Mouse (Mus musculus) limb, embryonic 10.5 days (tissue): ENCODE measurements at regions not wholly inside any gene's neighbourhood (a gene's known extent, or its start where the extent isn't known, plus 50 kb on each side); places are given as distances from the start of the nearest gene placed in this dataset.

Experiments
- DNase-seq: peaks from one replicate; pipeline ENCODE4 v3.0.0-alpha.2; 2017; ENCODE audit warnings: low spot score
- H3K27ac ChIP-seq: fragments of 300-500 bp; sonication (generic); 2 replicates; pipeline ENCODE4 v1.5.1; 2016; ENCODE audit warnings: mild to moderate bottlenecking
- H3K27me3 ChIP-seq: fragments of 300-500 bp; sonication (generic); 2 replicates; pipeline ENCODE4 v1.6.1; 2016; ENCODE audit warnings: low read depth, mild to moderate bottlenecking; ENCODE audit not compliant: poor library complexity, severe bottlenecking
- H3K36me3 ChIP-seq: fragments of 300-500 bp; sonication (generic); 2 replicates; pipeline ENCODE4 v1.6.1; 2016; ENCODE audit warnings: mild to moderate bottlenecking, moderate library complexity
- H3K4me1 ChIP-seq: fragments of 300-500 bp; sonication (generic); 2 replicates; pipeline ENCODE4 v1.6.1; 2016
- H3K4me3 ChIP-seq: fragments of 300-500 bp; sonication (generic); 2 replicates; pipeline ENCODE4 v1.5.1; 2016; ENCODE audit warnings: mild to moderate bottlenecking, moderate library complexity
- H3K9me3 ChIP-seq: fragments of 300-500 bp; sonication (generic); replicated peaks from 2 replicates; pipeline ENCODE4 v1.6.1; 2016; ENCODE audit warnings: mild to moderate bottlenecking
- WGBS: fragments of 180-500 bp; shearing (Covaris S2); methylation state at CpG from one replicate; pipeline ENCODE4 v1.1.7; 2016; 5-methylcytosine and 5-hydroxymethylcytosine counted together

GRCm38 (mm10) chr9:59134171-59135041 is 98.2 kb upstream of the Neo1 start:
- WGBS: 30% methylated on average over 15 of the region's 15 CpGs
- H3K9me3 ChIP-seq: no peaks in the 10 kb centered on the region
- DNase-seq: peak; percentile 68
- H3K4me1 ChIP-seq: peaks cover 32% of the 10 kb centered on the region
- H3K27me3 ChIP-seq: 0 out of 2 replicates have a peak, but pooled peaks cover 3% of the 10 kb centered on the region
- peak overlapping the region; percentile 81 for H3K27ac ChIP-seq
- peak overlapping the region; percentile 20; the same call in 1 of the 2 replicates for H3K4me3 ChIP-seq
- no peaks in the 10 kb centered on the region for H3K36me3 ChIP-seq

- H3K27me3 ChIP-seq: 0 out of 2 replicates have a peak, but pooled peaks cover 3% of the 10 kb centered on the region
- H3K4me3 ChIP-seq: no peak overlapping the region
- peaks cover 16% of the 10 kb centered on the region for H3K4me1 ChIP-seq
- H3K9me3 ChIP-seq: no peaks in the 10 kb centered on the region
- DNase-seq: no peak
- H3K36me3 ChIP-seq: no peaks in the 10 kb centered on the region
- H3K27ac ChIP-seq: no peak overlapping the region
- WGBS: 88% methylated on average over 9 of the region's 9 CpGs
These were observed 93.6 kb upstream of the Neo1 start for GRCm38 (mm10) chr9:59129699-59130340.

- 90% methylated on average over 1 of the region's 1 CpGs for WGBS
- no peak overlapping the region for H3K27ac ChIP-seq
- peaks cover 10% of the 10 kb centered on the region for H3K4me1 ChIP-seq
- DNase-seq: no peak
- H3K4me3 ChIP-seq: no peak overlapping the region
- H3K36me3 ChIP-seq: no peaks in the 10 kb centered on the region
- H3K9me3 ChIP-seq: no peaks in the 10 kb centered on the region
- H3K27me3 ChIP-seq: 0 out of 2 replicates have a peak, but pooled peaks cover 3% of the 10 kb centered on the region
These were observed 93.0 kb upstream of the Neo1 start for GRCm38 (mm10) chr9:59129252-59129651.

- 90% methylated on average over 2 of the region's 2 CpGs for WGBS
- Histone ChIP-seq H3K9me3 (no peaks in the 10 kb centered on the region), H3K4me1 (no peaks in the 10 kb centered on the region), H3K36me3 (no peaks in the 10 kb centered on the region), H3K27ac (no peak overlapping the region), H3K4me3 (no peak overlapping the region), H3K27me3 (no peaks in the 10 kb centered on the region)
- DNase-seq: no peak
These were observed 91.8 kb upstream of the Neo1 start for GRCm38 (mm10) chr9:59128023-59128422.

- H3K9me3 ChIP-seq: no peaks in the 10 kb centered on the region
- H3K4me3 ChIP-seq: no peak overlapping the region
- DNase-seq: no peak
- no peaks in the 10 kb centered on the region for H3K4me1 ChIP-seq
- no peak overlapping the region for H3K27ac ChIP-seq
- WGBS: 92% methylated on average over 6 of the region's 6 CpGs
- no peaks in the 10 kb centered on the region for H3K27me3 ChIP-seq
- no peaks in the 10 kb centered on the region for H3K36me3 ChIP-seq
These were observed 89.6 kb upstream of the Neo1 start for GRCm38 (mm10) chr9:59125886-59126285.

- no peak for DNase-seq
- Histone ChIP-seq H3K36me3 (no peaks in the 10 kb centered on the region), H3K4me3 (no peak overlapping the region), H3K4me1 (no peaks in the 10 kb centered on the region), H3K27me3 (no peaks in the 10 kb centered on the region), H3K9me3 (no peaks in the 10 kb centered on the region), H3K27ac (no peak overlapping the region)
- 82% methylated on average over 2 of the region's 2 CpGs for WGBS
These were observed 80.3 kb upstream of the Neo1 start for GRCm38 (mm10) chr9:59116561-59116960.

GRCm38 (mm10) chr9:59113859-59114258 is 77.6 kb upstream of the Neo1 start:
- no peak for DNase-seq
- Histone ChIP-seq H3K27me3 (no peaks in the 10 kb centered on the region), H3K27ac (no peak overlapping the region), H3K36me3 (no peaks in the 10 kb centered on the region), H3K4me3 (no peak overlapping the region), H3K9me3 (no peaks in the 10 kb centered on the region), H3K4me1 (no peaks in the 10 kb centered on the region)
- WGBS: 82% methylated on average over 4 of the region's 4 CpGs

GRCm38 (mm10) chr9:59099738-59100137 is 63.5 kb upstream of the Neo1 start:
- no peak overlapping the region for H3K27ac ChIP-seq
- H3K4me1 ChIP-seq: peaks cover 16% of the 10 kb centered on the region
- WGBS: 74% methylated on average over 5 of the region's 5 CpGs
- H3K36me3 ChIP-seq: no peaks in the 10 kb centered on the region
- no peak overlapping the region for H3K4me3 ChIP-seq
- no peaks in the 10 kb centered on the region for H3K9me3 ChIP-seq
- no peak for DNase-seq
- H3K27me3 ChIP-seq: no peaks in the 10 kb centered on the region

- Histone ChIP-seq H3K4me1 (peaks cover 25% of the 10 kb centered on the region), H3K9me3 (no peaks in the 10 kb centered on the region), H3K4me3 (no peak overlapping the region), H3K27ac (0 out of 2 replicates have a peak overlapping the region, but pooled peaks have one; percentile 42), H3K27me3 (no peaks in the 10 kb centered on the region), H3K36me3 (no peaks in the 10 kb centered on the region)
- no peak for DNase-seq
- 60% methylated on average over 4 of the region's 4 CpGs for WGBS
These were observed 61.3 kb upstream of the Neo1 start for GRCm38 (mm10) chr9:59097564-59097963.

- no peaks in the 10 kb centered on the region for H3K36me3 ChIP-seq
- 0 out of 2 replicates have a peak overlapping the region, but pooled peaks have one; percentile 21 for H3K27ac ChIP-seq
- no peaks in the 10 kb centered on the region for H3K27me3 ChIP-seq
- H3K4me1 ChIP-seq: peaks cover 25% of the 10 kb centered on the region
- DNase-seq: no peak
- WGBS: 74% methylated on average over 12 of the region's 12 CpGs
- H3K9me3 ChIP-seq: no peaks in the 10 kb centered on the region
- H3K4me3 ChIP-seq: no peak overlapping the region
These were observed 60.5 kb upstream of the Neo1 start for GRCm38 (mm10) chr9:59096551-59097268.

GRCm38 (mm10) chr9:59095626-59096025 is 59.4 kb upstream of the Neo1 start:
- peaks cover 25% of the 10 kb centered on the region for H3K4me1 ChIP-seq
- H3K4me3 ChIP-seq: no peak overlapping the region
- H3K36me3 ChIP-seq: no peaks in the 10 kb centered on the region
- H3K9me3 ChIP-seq: no peaks in the 10 kb centered on the region
- no peaks in the 10 kb centered on the region for H3K27me3 ChIP-seq
- no peak for DNase-seq
- no peak overlapping the region for H3K27ac ChIP-seq
- WGBS: 77% methylated on average over 7 of the region's 7 CpGs

GRCm38 (mm10) chr9:59094106-59094505 is 57.9 kb upstream of the Neo1 start:
- WGBS: 73% methylated on average over 4 of the region's 4 CpGs
- Histone ChIP-seq H3K4me1 (peaks cover 25% of the 10 kb centered on the region), H3K4me3 (no peak overlapping the region), H3K9me3 (no peaks in the 10 kb centered on the region), H3K27me3 (no peaks in the 10 kb centered on the region), H3K36me3 (no peaks in the 10 kb centered on the region), H3K27ac (no peak overlapping the region)
- DNase-seq: no peak

- WGBS: 96% methylated on average over 3 of the region's 3 CpGs
- no peak for DNase-seq
These were observed 54.9 kb upstream of the Neo1 start for GRCm38 (mm10) chr9:59091179-59091578.

More at GRCm38 (mm10) chr9:59091179-59091578, 54.9 kb upstream of the Neo1 start:
- Histone ChIP-seq H3K27ac (no peak overlapping the region), H3K4me1 (peaks cover 26% of the 10 kb centered on the region), H3K9me3 (no peaks in the 10 kb centered on the region), H3K27me3 (no peaks in the 10 kb centered on the region), H3K4me3 (no peak overlapping the region), H3K36me3 (no peaks in the 10 kb centered on the region)
